Mouse (Mus musculus) hindbrain, embryonic 14.5 days (tissue): Measurements from ENCODE around the gene Nrip1. TPM values are rescaled to one million over a fixed set of nuclear protein-coding genes. Genes with fewer than 3 reads are reported as not detected.

Experiments
- ATAC-seq: fragments of 200-750 bp; cut with Nextera tagmentation; 2 replicates; pipeline ENCODE4 v1.8.0; 2017; ENCODE audit warnings: moderate number of reproducible peaks, mild to moderate bottlenecking, moderate TSS enrichment, moderate library complexity; ENCODE audit not compliant: low FRiP score
- DNase-seq: peaks from one replicate; pipeline ENCODE4 v3.0.0-alpha.2; 2015; ENCODE audit warnings: low spot score
- H3K27ac ChIP-seq: fragments of 300-500 bp; sonication (generic); 2 replicates; pipeline ENCODE4 v1.5.1; 2014; ENCODE audit warnings: mild to moderate bottlenecking, moderate library complexity
- H3K27me3 ChIP-seq: fragments of 300-500 bp; sonication (generic); 2 replicates; pipeline ENCODE4 v1.6.1; 2014; ENCODE audit warnings: mild to moderate bottlenecking, low read length, mixed read lengths; ENCODE audit not compliant: control insufficient read depth, insufficient read depth
- H3K36me3 ChIP-seq: fragments of 300-500 bp; sonication (generic); replicated peaks from 2 replicates; pipeline ENCODE4 v1.6.1; 2014; ENCODE audit not compliant: control insufficient read depth, insufficient read depth
- H3K4me1 ChIP-seq: fragments of 300-500 bp; sonication (generic); replicated peaks from 2 replicates; pipeline ENCODE4 v1.6.1; 2014; ENCODE audit warnings: antibody characterized with exemption, low read length, mixed read lengths; ENCODE audit not compliant: control insufficient read depth, insufficient read depth
- H3K4me2 ChIP-seq: fragments of 300-500 bp; sonication (generic); replicated peaks from 2 replicates; pipeline ENCODE4 v1.6.1; 2014; ENCODE audit warnings: mild to moderate bottlenecking, moderate library complexity
- H3K4me3 ChIP-seq: fragments of 300-500 bp; sonication (generic); replicated peaks from 2 replicates; pipeline ENCODE4 v1.5.1; 2014; ENCODE audit warnings: mild to moderate bottlenecking, low read length
- H3K9ac ChIP-seq: fragments of 300-500 bp; sonication (generic); 2 replicates; pipeline ENCODE4 v1.6.1; 2014
- H3K9me3 ChIP-seq: fragments of 300-500 bp; sonication (generic); 2 replicates; pipeline ENCODE4 v1.6.1; 2016; ENCODE audit warnings: low read length; ENCODE audit not compliant: control insufficient read depth
- WGBS: fragments of 180-500 bp; shearing (Covaris S2); extraction: QIAGEN DNeasy Blood & Tissue Kit; methylation state at CpG from one replicate; pipeline ENCODE4 v1.1.7; 2014; 5-methylcytosine and 5-hydroxymethylcytosine counted together
- polyA plus RNA-seq: library from polyadenylated mRNA; unstranded; fragments of >200 nt; fragmentation: Nextera tagmentation; extraction: Ambion mirVana; gene quantifications from 2 replicates; pipeline ENCODE4 v1.2.1, GENCODE M21; 2014

Gene Nrip1
- polyA plus RNA-seq, 1 experiment from 2014 or later, result 30.4 TPM

- H3K4me2 ChIP-seq, result no peak overlapping the region
- WGBS, result 65% methylated on average over 6 of the region's 6 CpGs
Measured at GRCm38 (mm10) chr16:76265301-76265700, 108.3 kb downstream of the Nrip1 start.

DNA sequence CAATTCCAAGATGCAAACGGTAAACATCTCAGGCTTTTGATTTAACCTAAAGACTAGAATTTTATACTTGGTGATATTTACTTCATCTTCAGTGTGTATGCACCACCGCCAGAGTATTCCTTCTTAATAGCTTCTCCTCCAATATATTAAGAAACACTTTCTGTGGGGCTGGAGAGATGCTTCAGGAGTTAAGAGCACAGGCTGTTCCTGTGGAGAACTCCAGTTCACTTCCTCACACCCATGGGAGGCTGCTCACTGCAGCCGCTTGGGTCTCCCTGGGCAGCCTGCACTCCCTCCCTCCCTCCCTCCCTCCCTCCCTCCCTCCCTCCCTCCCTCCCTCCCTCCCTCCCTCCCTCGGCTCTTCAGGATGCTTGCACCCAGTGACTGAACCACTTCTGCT, 110.2 kb downstream of the Nrip1 start:
- ATAC-seq, result no peak
- no peak overlapping the region for H3K27ac ChIP-seq

More at GRCm38 (mm10) chr16:76265301-76265700, 108.3 kb downstream of the Nrip1 start:
- Histone ChIP-seq H3K9me3 (no peaks in the 10 kb centered on the region), H3K36me3 (no peaks in the 10 kb centered on the region), H3K9ac (no peak overlapping the region), H3K27ac (no peak overlapping the region), H3K27me3 (no peaks in the 10 kb centered on the region), H3K4me1 (no peaks in the 10 kb centered on the region), H3K4me3 (no peak overlapping the region)
- no peak for ATAC-seq
- DNase-seq, result no peak

DNA sequence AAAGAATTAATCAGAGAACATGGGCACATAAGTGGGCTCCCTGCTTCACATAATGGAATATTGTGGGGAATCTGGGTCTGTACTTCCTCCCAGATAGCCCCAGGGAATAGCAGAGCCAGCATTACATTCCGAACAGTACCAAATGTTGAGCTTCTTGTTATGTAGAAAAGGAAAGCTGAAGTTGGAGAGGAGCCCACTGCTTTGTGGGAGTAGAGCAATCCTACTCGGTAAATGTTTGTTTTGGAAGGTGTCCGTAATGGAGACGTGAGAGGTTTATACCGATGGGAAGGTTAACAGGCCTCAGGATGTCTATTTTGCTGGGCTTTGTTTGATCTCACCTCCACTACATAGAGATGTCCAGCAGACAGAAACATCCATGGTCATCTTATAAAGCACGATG, 113.3 kb downstream of the Nrip1 start:
- H3K9me3 ChIP-seq, result no peaks in the 10 kb centered on the region
- DNase-seq (no peak), ATAC-seq (no peak)
- no peak overlapping the region for H3K4me3 ChIP-seq
- no peaks in the 10 kb centered on the region for H3K4me1 ChIP-seq
- H3K4me2 ChIP-seq, result no peak overlapping the region
- H3K27ac ChIP-seq, result no peak overlapping the region
- H3K36me3 ChIP-seq, result no peaks in the 10 kb centered on the region
- H3K27me3 ChIP-seq, result no peaks in the 10 kb centered on the region
- WGBS, result 83% methylated on average over 6 of the region's 6 CpGs
- H3K9ac ChIP-seq, result no peak overlapping the region

More for the DNA sequence above, 110.2 kb downstream of the Nrip1 start:
- DNase-seq, result no peak
- Histone ChIP-seq H3K9me3 (no peaks in the 10 kb centered on the region), H3K27me3 (no peaks in the 10 kb centered on the region), H3K36me3 (no peaks in the 10 kb centered on the region), H3K9ac (no peak overlapping the region), H3K4me1 (no peaks in the 10 kb centered on the region), H3K4me3 (no peak overlapping the region), H3K4me2 (no peak overlapping the region)
- WGBS, result 67% methylated on average over 3 of the region's 4 CpGs

- Histone ChIP-seq H3K36me3 (no peaks in the 10 kb centered on the region), H3K27ac (no peak overlapping the region), H3K9ac (no peak overlapping the region), H3K4me1 (no peaks in the 10 kb centered on the region), H3K9me3 (no peaks in the 10 kb centered on the region), H3K27me3 (no peaks in the 10 kb centered on the region), H3K4me3 (no peak overlapping the region), H3K4me2 (no peak overlapping the region)
- 86% methylated on average over 10 of the region's 10 CpGs for WGBS
- DNase-seq, result no peak
- no peak for ATAC-seq
Measured at GRCm38 (mm10) chr16:76251826-76252225, 121.8 kb downstream of the Nrip1 start.

DNA sequence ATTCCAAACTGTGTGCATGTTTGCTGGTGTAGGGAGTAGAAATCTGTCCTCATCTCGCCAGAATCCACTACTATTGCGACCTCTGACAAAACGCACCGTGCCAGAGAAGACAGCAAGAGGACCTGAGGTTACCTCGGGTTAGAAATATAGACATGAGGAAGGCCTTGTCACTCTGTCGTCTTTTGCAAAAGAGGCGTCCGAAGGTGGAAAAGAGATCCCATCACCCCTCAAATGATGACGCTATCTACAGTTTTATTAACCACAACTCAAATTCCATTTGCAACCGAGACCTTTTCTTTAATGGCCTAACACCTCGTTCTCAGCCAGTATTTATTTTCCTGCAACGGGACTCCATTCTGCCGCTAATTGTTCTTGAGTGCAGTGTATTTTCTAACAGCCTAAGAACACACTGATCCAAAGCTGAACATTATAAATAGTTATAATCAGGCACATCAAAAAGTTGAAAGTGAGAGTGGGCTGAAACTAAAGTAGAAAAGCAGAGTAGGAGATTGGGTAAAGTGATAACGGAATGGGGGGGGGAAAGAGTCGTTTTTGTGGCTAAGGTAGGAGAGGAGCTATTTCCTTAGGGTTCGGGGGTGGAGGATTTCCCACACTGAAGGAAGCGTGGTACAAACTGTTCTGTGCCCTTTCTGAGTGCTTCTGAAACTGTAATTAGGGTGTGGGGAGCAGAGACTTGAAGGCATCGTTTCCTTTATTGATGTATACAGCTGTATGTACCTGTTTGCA, 124.1 kb downstream of the Nrip1 start:
- H3K4me1 ChIP-seq, result no peaks in the 10 kb centered on the region
- no peak overlapping the region for H3K4me2 ChIP-seq
- H3K9ac ChIP-seq, result no peak overlapping the region
- H3K36me3 ChIP-seq, result no peaks in the 10 kb centered on the region
- DNase-seq (no peak), ATAC-seq (no peak)
- H3K27ac ChIP-seq, result no peak overlapping the region
- no peaks in the 10 kb centered on the region for H3K9me3 ChIP-seq
- 92% methylated on average over 18 of the region's 18 CpGs for WGBS
- no peaks in the 10 kb centered on the region for H3K27me3 ChIP-seq
- no peak overlapping the region for H3K4me3 ChIP-seq

GRCm38 (mm10) chr16:76242850-76243249, 130.8 kb downstream of the Nrip1 start:
- H3K4me3 ChIP-seq, result no peak overlapping the region
- H3K27me3 ChIP-seq, result no peaks in the 10 kb centered on the region
- H3K4me1 ChIP-seq, result no peaks in the 10 kb centered on the region
- WGBS, result 93% methylated on average over 2 of the region's 2 CpGs
- DNase-seq (no peak), ATAC-seq (no peak)
- no peak overlapping the region for H3K9ac ChIP-seq
- H3K36me3 ChIP-seq, result no peaks in the 10 kb centered on the region
- no peak overlapping the region for H3K4me2 ChIP-seq
- no peaks in the 10 kb centered on the region for H3K9me3 ChIP-seq
- no peak overlapping the region for H3K27ac ChIP-seq

GRCm38 (mm10) chr16:76241266-76241665, 132.4 kb downstream of the Nrip1 start:
- H3K4me1 ChIP-seq, result no peaks in the 10 kb centered on the region
- H3K27me3 ChIP-seq, result no peaks in the 10 kb centered on the region
- no peak for DNase-seq
- no peak overlapping the region for H3K4me3 ChIP-seq
- no peak overlapping the region for H3K9ac ChIP-seq
- WGBS, result 79% methylated on average over 4 of the region's 4 CpGs
- H3K36me3 ChIP-seq, result no peaks in the 10 kb centered on the region
- no peak for ATAC-seq
- H3K4me2 ChIP-seq, result no peak overlapping the region
- H3K9me3 ChIP-seq, result no peaks in the 10 kb centered on the region
- H3K27ac ChIP-seq, result no peak overlapping the region

DNA sequence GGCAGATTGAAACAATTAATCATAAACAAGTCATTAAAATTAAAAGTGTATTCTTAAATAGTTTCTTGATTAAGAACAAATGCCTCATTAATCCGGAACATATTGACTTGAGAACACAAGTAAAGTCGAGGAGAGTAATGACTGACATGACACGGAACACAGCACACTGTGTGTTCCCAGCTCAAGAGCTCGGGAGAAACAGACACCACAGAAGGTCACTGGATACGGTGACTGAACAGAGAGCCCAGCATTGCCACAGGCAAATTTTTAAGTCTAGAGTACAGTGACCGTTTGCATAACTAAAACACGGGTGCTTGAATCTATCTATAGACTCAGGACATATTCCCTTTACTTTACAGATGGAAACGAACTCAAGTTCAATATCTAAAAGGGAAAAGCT, 134.3 kb downstream of the Nrip1 start:
- ATAC-seq (no peak), DNase-seq (no peak)
- Histone ChIP-seq H3K27ac (no peak overlapping the region), H3K27me3 (no peaks in the 10 kb centered on the region), H3K4me2 (no peak overlapping the region), H3K9me3 (no peaks in the 10 kb centered on the region), H3K9ac (no peak overlapping the region), H3K4me3 (no peak overlapping the region), H3K4me1 (no peaks in the 10 kb centered on the region), H3K36me3 (no peaks in the 10 kb centered on the region)
- 72% methylated on average over 8 of the region's 8 CpGs for WGBS

DNA sequence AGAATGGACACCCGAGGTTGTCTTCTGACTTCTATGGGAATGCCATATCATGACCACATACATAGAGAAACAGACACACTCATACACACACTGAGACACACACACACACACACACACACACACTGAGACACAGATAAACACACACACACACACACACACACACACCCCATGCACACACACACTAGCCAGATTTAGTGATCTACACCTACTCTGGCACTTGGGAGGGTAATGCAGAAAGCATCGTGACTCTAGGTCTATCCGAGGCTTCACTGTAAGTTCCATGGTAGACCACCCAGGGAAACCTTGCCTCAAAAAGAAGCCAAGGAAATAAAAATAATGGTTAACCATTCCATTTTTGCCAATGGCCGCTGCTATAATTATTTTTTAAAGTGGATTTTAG, 134.8 kb downstream of the Nrip1 start:
- no peaks in the 10 kb centered on the region for H3K9me3 ChIP-seq
- no peaks in the 10 kb centered on the region for H3K27me3 ChIP-seq
- H3K4me1 ChIP-seq, result no peaks in the 10 kb centered on the region
- no peak for ATAC-seq
- H3K9ac ChIP-seq, result no peak overlapping the region
- H3K4me2 ChIP-seq, result no peak overlapping the region
- 88% methylated on average over 4 of the region's 4 CpGs for WGBS
- DNase-seq, result no peak
- H3K4me3 ChIP-seq, result no peak overlapping the region
- no peak overlapping the region for H3K27ac ChIP-seq
- H3K36me3 ChIP-seq, result no peaks in the 10 kb centered on the region
